Mouse (Mus musculus): ENCODE results near the gene Nat9.

Nat9 gene

DNA sequence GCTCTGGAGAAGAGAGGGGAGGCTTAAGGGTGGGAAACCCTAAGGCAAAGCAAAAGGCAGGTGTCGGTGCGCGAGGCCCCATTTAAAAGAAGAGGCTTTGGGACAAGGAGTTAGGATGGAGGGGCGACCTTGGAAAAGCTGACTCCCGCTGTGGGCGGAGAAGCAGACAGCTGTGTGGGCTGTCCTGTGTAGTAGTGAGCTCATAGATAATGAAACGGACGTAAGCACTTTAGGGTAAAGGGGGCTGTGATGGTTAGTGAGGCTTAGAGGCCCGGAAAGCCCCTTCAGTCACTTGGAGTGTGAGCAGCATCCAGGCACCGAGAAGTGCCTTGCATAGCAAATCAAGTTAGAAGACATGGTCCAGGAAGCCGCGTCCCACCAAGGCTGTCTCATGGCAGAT is at the start of gene Nat9:
TSS of gene Nat9 (minus strand) at position 167 of the 400 bp plus-strand sequence.
- DNase-seq (ENCODE audit: low spot score) = no peak

DNA sequence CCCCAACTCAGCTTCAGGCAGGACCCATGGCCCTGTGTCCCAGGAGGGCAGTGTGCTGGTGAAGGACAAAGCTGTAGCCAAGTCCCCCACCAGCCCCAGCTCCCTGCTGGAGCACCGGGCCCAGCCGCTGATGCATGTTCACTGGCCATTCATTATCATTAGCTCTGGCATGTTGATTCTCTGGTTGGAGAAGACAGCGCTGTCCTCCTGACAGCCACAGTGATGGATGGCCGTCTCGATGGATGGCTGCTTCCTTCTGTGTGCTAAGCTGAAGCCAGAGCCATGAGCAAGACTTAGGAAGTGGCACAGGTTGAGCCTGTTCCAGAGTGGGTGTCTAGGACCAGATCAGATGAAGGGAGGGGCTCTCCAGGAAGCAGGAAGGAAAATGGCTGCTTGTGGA is 48.9 kb upstream of the Nat9 start:
- DNase-seq (ENCODE audit: low spot score) = no peak

- no peak for DNase-seq (ENCODE audit: low spot score)
These were observed 46.8 kb upstream of the Nat9 start for GRCm38 (mm10) chr11:115234320-115235044.

DNA sequence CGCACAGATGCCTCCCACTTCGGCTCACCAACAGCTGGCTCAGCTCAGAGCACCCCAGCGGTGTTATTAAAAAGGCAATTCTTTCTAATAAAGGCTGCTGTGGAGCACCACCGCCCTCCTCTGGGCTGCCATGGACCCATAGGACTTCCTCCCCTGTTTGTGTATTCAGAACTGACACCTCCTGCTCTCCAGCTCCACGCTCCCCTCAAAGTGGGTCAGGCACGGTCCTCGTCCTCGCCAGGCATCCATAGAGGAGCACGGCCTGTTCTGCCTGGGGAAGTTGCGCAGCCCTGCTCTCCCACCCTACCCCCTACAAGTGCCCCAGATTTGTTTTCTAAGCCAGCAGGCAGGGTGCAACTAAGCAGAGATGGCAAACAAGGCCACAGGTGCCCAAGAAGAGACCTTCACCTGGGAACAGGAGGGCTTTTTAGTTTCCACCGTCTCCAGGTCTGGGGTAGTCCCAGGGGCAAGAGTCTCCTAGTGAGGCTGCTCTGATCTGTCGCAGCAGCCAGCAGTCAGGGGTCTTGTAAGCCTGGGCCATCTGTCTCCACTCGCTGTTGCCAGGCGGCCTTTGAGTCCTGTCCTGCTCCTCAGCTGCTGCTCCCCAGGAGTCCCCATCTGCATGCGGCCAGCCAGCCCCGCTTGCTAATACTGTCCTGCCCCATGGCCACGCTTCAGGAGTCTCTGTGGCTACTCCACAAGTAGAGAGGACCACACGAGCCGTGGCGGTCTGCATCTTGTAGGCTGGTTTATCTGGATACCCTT is 46.0 kb upstream of the Nat9 start:
- DNase-seq (ENCODE audit: low spot score) = no peak

DNA sequence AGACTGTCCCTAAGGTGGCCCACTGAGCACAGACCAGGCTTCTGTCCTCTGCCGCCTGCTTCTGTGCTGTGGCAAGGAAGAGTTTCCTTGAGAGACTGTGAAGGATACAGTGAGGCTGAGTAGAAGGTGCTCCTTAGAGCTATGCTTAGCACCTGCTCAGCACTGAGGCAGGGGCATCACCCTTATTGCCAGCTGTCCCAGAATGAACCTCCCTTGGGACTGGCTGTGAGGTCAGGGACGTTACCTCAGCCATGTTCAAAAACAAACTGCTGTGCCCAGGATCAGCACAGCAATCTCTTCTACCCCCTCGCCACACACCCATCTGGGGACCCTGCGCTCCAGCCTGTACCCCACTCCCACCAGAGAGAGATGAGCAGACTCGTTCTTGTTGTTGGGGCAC is 45.2 kb upstream of the Nat9 start:
- no peak for DNase-seq (ENCODE audit: low spot score)

GRCm38 (mm10) chr11:115231924-115232323 is 44.3 kb upstream of the Nat9 start:
- no peak for DNase-seq (ENCODE audit: low spot score)

DNA sequence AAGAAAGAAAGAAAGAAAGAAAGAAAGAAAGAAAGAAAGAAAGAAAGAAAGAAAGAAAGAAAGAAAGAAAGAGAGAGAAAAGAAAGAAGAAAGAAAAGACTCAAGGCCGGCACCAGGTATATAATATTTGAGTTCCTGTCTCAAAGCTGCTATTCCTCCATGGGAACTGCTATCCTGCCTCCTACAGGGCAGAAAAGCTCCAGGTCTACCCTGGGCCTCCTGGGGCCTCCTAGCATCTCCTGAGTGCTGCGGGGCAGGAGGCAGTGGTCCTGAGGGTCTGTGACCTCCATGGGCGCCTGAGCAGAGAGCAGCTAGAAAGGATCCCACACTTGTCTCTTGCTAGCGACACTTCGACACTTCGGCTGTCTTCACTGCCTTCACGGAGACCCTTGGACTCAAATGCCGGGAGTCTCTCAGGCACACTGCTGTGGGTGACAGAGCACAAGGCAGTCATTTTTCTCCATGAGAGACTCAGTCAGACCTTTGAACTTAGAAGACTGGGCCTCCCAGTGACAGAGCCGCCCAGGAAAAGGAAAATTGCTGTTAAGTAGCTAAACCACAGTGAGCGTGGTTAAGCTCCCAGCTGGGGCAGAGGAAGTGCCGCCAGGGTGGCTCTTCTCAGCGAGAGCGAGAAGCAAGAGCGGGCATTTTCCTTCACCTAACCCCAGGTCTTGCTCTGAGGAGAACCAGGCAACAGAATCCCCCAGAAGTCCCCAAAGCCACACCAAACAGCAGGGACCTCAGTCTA is 43.7 kb upstream of the Nat9 start:
- DNase-seq (ENCODE audit: low spot score) = no peak

GRCm38 (mm10) chr11:115229021-115229930 is 41.6 kb upstream of the Nat9 start:
- DNase-seq (ENCODE audit: low spot score) = no peak

DNA sequence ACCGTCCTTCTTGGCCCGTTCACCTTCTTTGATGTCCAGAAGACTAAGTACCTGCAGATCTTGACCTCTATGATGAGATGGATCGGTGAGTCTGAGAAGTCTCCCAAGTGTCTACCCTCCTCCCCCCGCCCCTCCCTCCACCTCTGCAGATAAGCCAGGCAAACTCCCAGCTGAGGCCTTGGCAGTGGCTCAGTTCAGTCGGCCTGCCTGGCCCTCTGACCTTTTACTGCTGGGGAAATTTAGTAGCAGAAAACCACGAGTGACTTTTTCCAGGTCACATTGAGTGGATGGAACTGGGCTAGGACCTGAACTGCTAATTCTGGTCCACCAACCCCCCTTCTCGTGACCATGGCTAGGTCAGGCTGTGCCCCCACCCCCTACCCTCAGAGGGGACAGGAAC is 40.8 kb upstream of the Nat9 start:
- no peak for DNase-seq (ENCODE audit: low spot score)

- no peak for DNase-seq (ENCODE audit: low spot score)
These were observed 40.0 kb upstream of the Nat9 start for GRCm38 (mm10) chr11:115227640-115228039.

GRCm38 (mm10) chr11:115226811-115227491 is 39.3 kb upstream of the Nat9 start:
- no peak for DNase-seq (ENCODE audit: low spot score)

- DNase-seq (ENCODE audit: low spot score) = no peak
These were observed 37.6 kb upstream of the Nat9 start for GRCm38 (mm10) chr11:115225301-115225700.

DNA sequence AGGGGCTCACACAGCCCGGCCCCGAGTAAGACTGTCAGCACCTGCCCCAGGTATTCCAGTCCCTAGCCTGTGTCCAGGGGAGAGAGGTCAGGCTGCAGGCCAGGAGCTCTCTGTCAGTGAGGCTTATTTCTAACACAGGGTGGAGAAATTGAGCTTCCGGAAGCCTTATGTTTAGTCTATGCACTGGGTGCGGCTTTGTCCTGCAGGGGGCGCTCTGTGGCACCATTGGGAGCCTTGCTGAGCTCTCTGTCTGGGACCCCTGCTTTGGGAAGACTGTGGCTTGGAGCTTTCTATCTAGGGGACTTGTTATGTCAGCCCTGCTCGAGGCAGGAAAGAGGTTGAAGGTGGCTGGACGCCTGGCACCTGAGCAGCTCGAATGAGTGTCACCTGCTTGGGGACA is 37.2 kb upstream of the Nat9 start:
- DNase-seq (ENCODE audit: low spot score) = no peak

DNA sequence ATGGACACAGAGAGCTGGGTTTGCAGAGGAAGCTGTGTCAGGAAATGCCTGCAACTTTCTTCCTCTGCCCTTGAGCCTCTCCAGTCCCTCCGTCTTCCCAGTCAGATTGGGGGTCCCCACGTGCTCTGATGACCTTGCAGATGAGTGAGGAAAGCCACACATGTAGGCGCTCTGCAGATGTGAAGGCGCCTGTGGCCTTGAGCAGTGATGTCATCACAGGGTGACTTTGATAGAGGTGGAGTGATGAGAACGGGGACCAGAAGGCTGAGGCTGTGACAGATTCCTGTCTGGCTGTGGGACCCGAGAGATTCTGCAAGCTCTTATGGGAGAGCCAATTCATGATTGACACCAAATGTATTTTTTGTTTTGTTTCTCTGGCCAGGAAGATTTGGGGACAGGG is 36.2 kb upstream of the Nat9 start:
- DNase-seq (ENCODE audit: low spot score) = no peak

DNA sequence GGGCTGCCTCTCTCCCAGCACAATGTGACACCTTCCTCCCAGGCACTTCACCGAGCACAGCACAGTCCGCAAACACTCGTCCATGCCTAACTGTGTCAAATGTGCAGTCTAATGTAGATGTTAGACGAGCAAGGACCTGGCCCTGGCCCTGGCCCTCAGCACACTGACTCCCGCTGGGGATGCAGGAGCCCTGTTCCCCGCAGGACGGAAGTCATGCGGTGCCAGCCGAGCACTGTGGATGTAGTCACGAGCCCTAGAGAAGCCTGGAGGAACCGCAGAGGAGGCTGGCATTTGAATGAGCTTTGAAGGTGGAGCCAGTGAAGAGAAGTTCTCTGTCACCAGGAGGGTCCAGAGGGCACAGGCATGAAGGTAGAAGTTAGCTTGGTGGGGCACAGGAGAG is 35.8 kb upstream of the Nat9 start:
- no peak for DNase-seq (ENCODE audit: low spot score)

DNA sequence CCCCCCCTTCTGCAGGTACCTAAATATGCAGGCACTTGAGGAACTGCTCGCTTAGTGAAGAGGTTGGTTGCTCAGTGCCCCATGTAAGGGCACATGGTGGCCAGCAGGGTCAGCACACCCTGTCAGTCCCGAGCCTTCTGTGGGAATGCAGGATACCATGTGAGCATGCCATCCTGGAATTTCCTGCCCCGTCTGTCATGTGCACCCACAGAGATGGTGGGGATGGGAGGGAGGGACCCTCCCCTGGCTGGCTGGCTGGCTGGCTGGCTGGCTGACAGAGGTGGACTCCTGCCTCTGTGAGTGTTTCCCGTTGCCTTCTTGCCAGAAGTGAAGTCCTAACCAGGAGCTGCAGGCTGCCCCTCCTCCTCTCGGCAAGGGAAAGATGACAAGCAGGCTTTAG is 34.9 kb upstream of the Nat9 start:
- no peak for DNase-seq (ENCODE audit: low spot score)

- no peak for DNase-seq (ENCODE audit: low spot score)
These were observed 34.4 kb upstream of the Nat9 start for GRCm38 (mm10) chr11:115222077-115222476.

GRCm38 (mm10) chr11:115219685-115220084 is 32.0 kb upstream of the Nat9 start:
- DNase-seq (ENCODE audit: low spot score) = no peak

DNA sequence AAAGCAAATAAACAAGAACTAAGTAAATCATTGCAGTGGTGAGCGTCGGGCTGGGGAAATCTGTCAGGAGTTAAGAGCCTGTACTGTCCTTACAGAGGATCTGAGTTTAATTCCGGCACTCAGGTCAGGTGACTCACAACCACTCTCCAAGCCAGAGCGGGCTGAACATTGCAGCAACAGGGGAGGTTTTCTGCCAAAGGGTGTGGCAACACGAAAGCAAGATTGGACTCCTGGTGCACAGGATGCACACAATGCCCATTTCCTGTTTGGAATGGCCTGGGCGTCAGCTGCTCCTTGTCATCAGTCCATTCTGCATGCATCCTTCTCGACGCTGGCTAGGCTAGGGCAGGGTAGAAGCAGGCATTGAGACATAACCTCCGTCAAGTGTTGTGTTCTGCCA is 31.6 kb upstream of the Nat9 start:
- no peak for DNase-seq (ENCODE audit: low spot score)

DNA sequence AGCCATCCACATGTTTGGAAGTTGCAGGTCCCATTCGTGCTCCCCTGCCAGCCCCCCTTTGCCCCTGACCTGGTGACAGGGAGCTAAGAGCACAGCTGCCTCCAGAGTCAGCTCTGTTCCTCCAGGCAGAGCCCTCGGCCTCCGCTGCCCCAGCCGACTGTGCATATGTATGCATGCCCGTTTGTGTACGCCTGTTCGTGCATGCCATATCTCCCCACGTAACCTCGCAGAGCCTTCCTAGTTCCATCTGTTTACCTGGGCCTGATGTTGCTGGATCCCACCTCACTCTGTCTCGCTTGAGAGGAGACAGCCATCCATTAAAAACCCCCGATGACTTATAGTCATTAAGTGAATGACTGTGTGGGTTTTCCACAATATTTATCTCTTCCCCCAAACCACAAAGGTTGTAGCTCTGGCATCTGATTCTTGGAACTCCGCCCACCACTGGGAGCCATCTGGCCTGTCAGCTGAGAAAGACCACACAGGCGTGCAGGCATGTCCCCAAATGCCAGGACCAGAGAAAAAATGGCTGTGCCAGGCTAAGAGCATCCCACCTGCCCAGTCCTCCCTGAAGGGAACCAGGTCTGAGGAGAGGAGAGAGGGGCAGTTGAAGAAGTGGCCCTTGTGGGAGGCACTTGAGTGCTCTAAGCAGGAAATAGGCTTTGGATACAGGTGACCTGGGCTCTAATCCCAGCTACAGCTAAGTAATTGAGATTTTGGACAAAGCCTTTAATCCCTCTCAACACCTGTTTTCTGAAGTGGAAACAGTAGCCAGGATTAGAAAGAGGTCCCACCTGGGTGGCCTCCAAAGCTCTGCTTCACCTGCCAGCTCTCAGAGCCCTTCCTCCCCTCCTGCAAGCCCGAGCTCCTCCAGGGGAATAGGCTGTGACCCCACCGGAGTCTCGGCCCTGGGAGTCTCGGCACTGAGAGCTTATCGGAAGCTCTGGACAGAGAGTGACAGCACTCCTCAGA is 30.1 kb upstream of the Nat9 start:
- no peak for DNase-seq (ENCODE audit: low spot score)

Measured in urinary bladder, postnatal 10 days (tissue).